Mouse (Mus musculus) ovary, postnatal 36 days (tissue): Measurements from ENCODE around the gene Gpn2.

Experiments
- DNase-seq: peaks from one replicate; pipeline ENCODE4 v3.0.0; 2022; ENCODE audit warnings: low spot score, mixed read lengths

Gpn2 gene

GRCm38 (mm10) chr4:133595538-133595937 lies 11.4 kb downstream of the Gpn2 start:
- DNase-seq, result no peak

- no peak for DNase-seq
These were observed 11.9 kb downstream of the Gpn2 start for GRCm38 (mm10) chr4:133596084-133596483.

DNA sequence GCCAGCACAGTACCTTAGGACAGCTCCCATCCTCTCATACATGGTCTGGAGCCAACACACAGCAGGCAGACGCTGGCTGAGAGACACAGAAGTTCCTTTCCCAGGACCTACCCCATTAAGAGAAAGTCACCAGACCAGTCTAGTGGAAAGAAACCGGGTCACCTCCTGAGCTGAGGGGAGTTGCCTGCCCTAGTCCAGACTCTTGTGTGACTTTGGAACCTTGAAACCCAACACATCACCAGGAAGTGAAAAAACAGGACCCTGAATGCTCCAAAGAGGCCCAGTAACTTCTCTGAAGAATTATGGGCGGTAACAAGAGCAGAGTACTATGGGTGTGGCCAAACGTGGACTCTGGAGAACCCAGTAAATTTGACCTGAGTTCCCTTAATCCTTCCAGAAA lies 14.5 kb downstream of the Gpn2 start:
- no peak for DNase-seq

- DNase-seq, result no peak
These were observed 15.0 kb downstream of the Gpn2 start for GRCm38 (mm10) chr4:133599116-133599515.

- DNase-seq, result peak; percentile 91
These were observed 15.5 kb downstream of the Gpn2 start for GRCm38 (mm10) chr4:133599571-133600073.

DNA sequence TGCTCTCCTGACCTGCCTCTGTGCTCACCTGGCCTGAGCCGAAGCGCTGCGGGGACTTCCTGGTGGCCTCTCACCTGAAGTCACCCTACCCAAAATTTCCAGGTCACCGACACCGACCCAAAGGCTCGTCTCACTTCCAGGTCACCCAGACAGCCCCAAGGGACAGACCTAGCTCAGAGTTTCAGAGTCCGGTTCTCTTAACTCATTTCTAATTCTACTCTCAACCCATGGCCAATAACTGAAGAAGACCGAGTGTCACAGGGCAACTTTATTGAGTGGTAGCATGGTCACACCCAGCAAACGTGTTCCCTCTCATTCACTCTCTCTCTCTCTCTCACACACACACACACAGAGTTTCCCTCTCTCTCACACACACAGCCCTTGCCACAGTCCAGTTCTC lies 16.1 kb downstream of the Gpn2 start:
- no peak for DNase-seq

GRCm38 (mm10) chr4:133601721-133602218 lies 17.6 kb downstream of the Gpn2 start, which contains the start of gene Sfn:
TSS of gene Sfn (minus strand) at chr4:133602168.
- peak; percentile 47 for DNase-seq

- no peak for DNase-seq
These were observed 18.9 kb downstream of the Gpn2 start for GRCm38 (mm10) chr4:133603056-133603455.

DNA sequence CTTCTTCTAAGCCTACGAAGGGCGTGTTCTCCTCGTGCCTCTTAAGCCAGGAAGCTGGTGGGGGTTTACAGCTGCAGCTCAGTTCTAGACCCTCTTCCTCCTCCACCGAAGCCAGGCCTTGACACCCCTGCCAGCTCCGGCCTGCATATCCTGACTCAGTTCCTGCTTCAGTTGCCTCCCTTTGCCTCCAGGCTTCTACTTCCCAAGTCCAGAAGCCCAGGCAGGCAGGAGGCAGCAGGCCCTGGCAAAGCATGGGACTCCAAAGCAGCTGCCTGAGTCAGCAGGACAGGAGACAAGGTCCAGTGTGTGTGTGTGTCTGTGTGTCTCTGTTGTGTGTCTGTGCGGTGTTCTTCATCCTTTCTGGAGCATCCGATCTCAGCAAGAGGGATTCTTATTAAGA lies 20.0 kb downstream of the Gpn2 start:
- DNase-seq, result no peak

GRCm38 (mm10) chr4:133604856-133605255 lies 20.7 kb downstream of the Gpn2 start:
- DNase-seq, result no peak

GRCm38 (mm10) chr4:133605330-133605729 lies 21.2 kb downstream of the Gpn2 start:
- DNase-seq, result no peak

- no peak for DNase-seq
These were observed 23.1 kb downstream of the Gpn2 start for GRCm38 (mm10) chr4:133607284-133607683.

GRCm38 (mm10) chr4:133609719-133610118 lies 25.6 kb downstream of the Gpn2 start:
- peak; percentile 84 for DNase-seq

- DNase-seq, result no peak
These were observed 27.7 kb downstream of the Gpn2 start for GRCm38 (mm10) chr4:133611815-133612214.

- DNase-seq, result no peak
These were observed 28.3 kb downstream of the Gpn2 start for GRCm38 (mm10) chr4:133612416-133612815.

DNA sequence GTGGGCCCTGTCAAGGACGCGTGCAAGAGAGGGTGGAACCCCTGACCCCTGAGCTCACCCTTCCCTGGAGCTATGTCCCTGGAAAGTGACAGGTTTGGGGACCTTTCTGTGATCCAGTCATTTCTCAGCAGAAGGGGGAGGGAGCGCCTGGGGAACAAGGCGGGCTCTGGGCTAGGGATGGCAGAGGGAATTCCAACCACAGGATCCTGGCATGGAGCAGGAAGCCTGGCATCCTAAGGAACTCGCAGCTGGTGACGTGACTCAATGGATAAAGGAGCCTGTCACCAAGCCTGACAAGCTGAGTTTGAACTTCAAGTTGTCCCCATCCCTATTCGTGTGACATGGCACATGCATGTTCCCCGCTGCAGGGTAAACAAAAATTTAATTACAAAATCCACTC lies 28.9 kb downstream of the Gpn2 start:
- no peak for DNase-seq

GRCm38 (mm10) chr4:133613867-133614266 lies 29.7 kb downstream of the Gpn2 start:
- DNase-seq, result no peak

- no peak for DNase-seq
These were observed 30.2 kb downstream of the Gpn2 start for GRCm38 (mm10) chr4:133614274-133614761.

DNA sequence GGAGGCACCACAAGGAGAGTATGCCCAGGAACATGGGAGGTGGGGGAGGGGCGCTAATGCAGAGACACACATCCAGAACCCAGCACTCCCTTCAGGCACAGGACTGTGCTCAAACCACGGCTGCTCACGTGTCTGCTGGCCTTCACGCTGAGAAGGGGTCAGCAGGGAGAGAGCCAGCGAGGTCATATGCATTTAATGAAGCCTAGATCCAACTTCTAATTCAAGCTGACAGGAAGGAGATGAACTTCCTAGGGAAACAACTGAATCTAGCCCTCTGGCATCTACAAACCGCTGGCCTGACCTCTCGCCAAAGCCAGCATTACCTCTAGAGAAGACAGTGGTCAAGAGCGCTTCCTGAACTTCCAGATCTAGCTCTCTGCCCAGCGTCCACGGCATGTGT lies 31.3 kb downstream of the Gpn2 start:
- no peak for DNase-seq

- DNase-seq, result no peak
These were observed 33.8 kb downstream of the Gpn2 start for GRCm38 (mm10) chr4:133617936-133618335.

DNA sequence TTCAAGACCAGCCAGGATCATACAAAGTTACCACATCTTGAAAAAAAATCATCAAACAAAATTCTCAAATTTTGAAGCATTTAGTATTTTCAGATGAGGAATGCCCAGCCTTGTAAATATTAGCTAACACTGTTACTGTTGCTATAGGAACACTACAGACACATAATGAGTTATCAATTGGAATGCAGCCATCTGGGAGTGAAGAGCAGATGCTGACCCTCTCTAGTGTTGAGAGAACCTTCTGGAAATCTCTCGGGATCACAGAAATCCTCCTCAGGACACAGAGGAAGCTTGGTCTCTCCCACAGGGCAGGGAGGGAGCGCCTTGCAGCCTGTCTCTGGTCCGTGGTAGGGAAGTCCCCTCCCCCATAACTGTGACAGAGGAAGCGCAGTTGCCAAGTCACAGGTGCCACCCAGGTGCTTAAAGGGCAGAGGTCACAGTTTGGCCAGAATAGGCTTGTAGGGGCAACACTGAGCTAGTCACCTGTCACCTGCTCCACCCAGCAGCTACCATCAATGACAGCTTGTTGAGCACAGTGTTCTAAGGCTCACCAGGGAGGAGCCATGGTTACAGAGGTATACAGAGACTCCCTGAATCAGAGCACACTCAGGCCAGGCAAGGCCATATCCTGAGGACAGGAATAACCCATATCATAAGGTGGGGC lies 35.4 kb downstream of the Gpn2 start:
- DNase-seq, result no peak

DNA sequence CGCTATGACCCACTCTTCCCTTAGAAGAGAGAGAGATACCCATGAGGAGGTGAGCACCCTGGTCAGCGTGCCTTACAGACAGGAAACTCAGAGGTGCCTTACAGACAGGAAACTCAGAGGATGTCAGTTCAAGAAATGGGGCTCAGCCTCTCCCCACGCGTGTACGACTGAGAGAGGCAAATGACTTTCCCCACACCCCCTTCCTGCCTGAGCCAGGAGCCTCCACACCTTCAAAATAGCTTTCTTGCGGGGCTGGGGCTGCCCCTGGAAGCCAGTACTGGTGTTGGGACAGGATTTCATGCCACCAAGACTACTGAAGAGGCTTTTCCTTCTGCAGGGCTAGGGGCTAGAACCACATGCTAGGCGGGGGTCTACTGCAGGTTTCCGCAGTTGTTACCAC lies 36.5 kb downstream of the Gpn2 start:
- no peak for DNase-seq

GRCm38 (mm10) chr4:133622161-133622695 lies 38.1 kb downstream of the Gpn2 start:
- DNase-seq, result no peak

- DNase-seq, result no peak
These were observed 40.7 kb downstream of the Gpn2 start for GRCm38 (mm10) chr4:133624830-133625229.
